In genomic region chr8:124575811-124576210, GRCm38 (mm10) we compare ENCODE assay signal across 19 mouse cellular contexts. TPM values are rescaled to one million over a fixed set of nuclear protein-coding genes. Genes with fewer than 3 reads are reported as not detected.
"Had no signal": no experiment of that assay in that cellular context is flagged by ENCODE, and none has a peak within 500 bp of the region (broad histone marks: within the 10 kb centered on the region; RNA-seq: fewer than 3 reads in every experiment).

TSS of gene Capn9 (plus strand) at chr8:124576111.

- H3K27ac ChIP-seq: hindbrain, postnatal 0 days; kidney, embryonic 15.5 days; limb, embryonic 12.5 days; liver, embryonic 12.5 days; liver, embryonic 15.5 days had no signal

- H3K9ac ChIP-seq: kidney, embryonic 15.5 days; limb, embryonic 12.5 days; liver, embryonic 12.5 days; liver, embryonic 15.5 days had no signal

- DNase-seq: kidney, adult 11 months; kidney, adult 8-10 months; kidney, postnatal 36 days; liver; lung, adult 18-20 months; lung, postnatal 10 days; midbrain, embryonic 14.5 days; thymus, postnatal 25 days had no signal

- H3K36me3 ChIP-seq: kidney, embryonic 15.5 days; limb, embryonic 12.5 days; liver, embryonic 12.5 days; liver, embryonic 15.5 days had no signal

- H3K4me2 ChIP-seq: kidney, embryonic 15.5 days; limb, embryonic 12.5 days; liver, embryonic 12.5 days; liver, embryonic 15.5 days; midbrain, embryonic 11.5 days had no signal

- H3K27me3 ChIP-seq: kidney, embryonic 15.5 days; limb, embryonic 12.5 days; liver, embryonic 12.5 days; liver, embryonic 15.5 days had no signal

- H3K9me3 ChIP-seq: kidney, embryonic 15.5 days; limb, embryonic 12.5 days; liver, embryonic 12.5 days; liver, embryonic 15.5 days had no signal

- H3K4me1 ChIP-seq: limb, embryonic 12.5 days had no signal

- H3K4me3 ChIP-seq: kidney, embryonic 15.5 days; limb, embryonic 12.5 days; liver, embryonic 12.5 days; liver, embryonic 15.5 days had no signal

- ATAC-seq: hindbrain, postnatal 0 days; inflammation-experienced regulatory T-cells, adult 6 months; liver, embryonic 12.5 days had no signal

RNA-seq across cellular contexts. Expression of gene Capn9, which starts in this region (rescaled TPM):
- total RNA-seq: hindbrain, postnatal 0 days; left cerebral cortex, adult 18-20 months; megakaryocyte progenitor cell, adult 5-6 weeks; megakaryocyte-erythroid progenitor cell, adult 5-6 weeks had no signal
- polyA plus RNA-seq: inflammation-experienced regulatory T-cells, adult 6 months; limb, embryonic 12.5 days; midbrain, embryonic 11.5 days; neural tube, embryonic 11.5 days had no signal
